In the genomic region with DNA sequence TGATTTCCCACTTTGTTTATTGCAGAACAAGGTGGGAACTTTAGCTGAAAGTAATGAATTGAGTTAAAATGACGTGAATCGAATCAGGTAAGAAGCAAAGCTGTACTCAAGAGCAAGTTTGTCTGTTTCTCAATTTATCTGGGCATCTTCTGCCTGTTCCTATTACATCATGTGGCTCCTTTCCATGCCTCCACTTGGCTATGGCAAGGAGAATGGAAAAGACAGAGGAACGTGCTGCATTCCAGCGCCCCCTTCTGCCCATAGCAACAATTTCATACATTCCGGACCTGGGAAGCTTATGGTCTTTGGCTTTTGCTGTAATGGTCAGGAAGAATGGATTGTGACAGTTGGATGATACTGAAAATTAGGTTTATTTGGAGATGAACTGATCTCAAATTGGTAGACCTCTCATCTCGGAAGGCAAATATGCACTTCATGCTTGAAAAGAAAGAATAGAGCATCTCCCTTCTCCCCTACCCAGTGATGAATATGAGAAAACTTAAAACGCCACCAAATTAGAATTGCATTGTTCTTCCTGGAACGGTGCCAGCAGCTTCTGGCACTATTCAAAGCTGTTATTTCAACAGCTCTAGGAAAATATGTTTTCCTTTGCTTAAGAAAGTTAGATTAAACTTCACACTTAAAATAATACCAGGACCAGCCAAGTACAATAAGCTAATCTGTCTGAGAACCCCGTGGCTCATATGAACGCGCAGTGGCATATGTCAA, we compare ENCODE assay signal across 9 mouse cellular contexts.
DNase-seq lines count a peak whose midpoint lies in the region; ATAC-seq lines count a peak whose summit lies in the region.
"Had no signal": no experiment of that assay in that cellular context is flagged by ENCODE, and none has a peak within 500 bp of the region (broad histone marks: within the 10 kb centered on the region; RNA-seq: fewer than 3 reads in every experiment).

No protein-coding gene starts in this region.

- no peaks in the 10 kb centered on the region for H3K36me3 ChIP-seq in heart, embryonic 10.5 days
- no peaks in the 10 kb centered on the region for H3K36me3 ChIP-seq in forebrain, embryonic 12.5 days (replicated peaks)

- 51% methylated on average over 11 of the region's 11 CpGs for WGBS in heart, embryonic 10.5 days
- WGBS in forebrain, embryonic 12.5 days: 54% methylated on average over 11 of the region's 11 CpGs

- no peaks in the 10 kb centered on the region for H3K27me3 ChIP-seq in heart, embryonic 10.5 days (ENCODE audit: insufficient read depth, poor library complexity, severe bottlenecking)
- no peaks in the 10 kb centered on the region for H3K27me3 ChIP-seq in forebrain, embryonic 12.5 days
- H3K27me3 ChIP-seq: megakaryocyte, embryonic 14.5 days had no signal

- H3K4me3 ChIP-seq in heart, embryonic 10.5 days: no peak overlapping the region
- no peak overlapping the region for H3K4me3 ChIP-seq in forebrain, embryonic 12.5 days (replicated peaks)
- H3K4me3 ChIP-seq: megakaryocyte, embryonic 14.5 days had no signal

- H3K27ac ChIP-seq in heart, embryonic 10.5 days: no peak overlapping the region
- H3K27ac ChIP-seq in forebrain, embryonic 12.5 days: no peak overlapping the region

- peak; percentile 14 to 37 for DNase-seq in heart, postnatal 10 days
- DNase-seq in heart, embryonic 10.5 days (ENCODE audit: low spot score): no peak
- DNase-seq in adipocyte (ENCODE audit: low spot score): peak; percentile 30
- DNase-seq in left cerebral cortex, adult 18-20 months (ENCODE audit: low spot score in 2 of 2): peak; percentile 50 to 57
- no peak for DNase-seq in gastrocnemius, postnatal 14 days
- no peak for DNase-seq in kidney, adult 18-20 months

- intact Hi-C loops in heart, postnatal 10 days (cut with DNase I): no loop called here
- intact Hi-C loops in gastrocnemius, postnatal 14 days (cut with DNase I; ENCODE audit: low total_unique reads): no loop called here

- H3K4me2 ChIP-seq in forebrain, embryonic 12.5 days: no peak overlapping the region

- ATAC-seq in forebrain, embryonic 12.5 days (ENCODE audit: low FRiP score): peak; percentile 65; the same call in 1 of the 2 replicates
- ATAC-seq in megakaryocyte-erythroid progenitor cell, adult 5-6 weeks (replicated peaks; ENCODE audit: low FRiP score, low TSS enrichment, poor library complexity, severe bottlenecking): no peak

- no peak overlapping the region for H3K9ac ChIP-seq in forebrain, embryonic 12.5 days

- H3K9me3 ChIP-seq in heart, embryonic 10.5 days: no peaks in the 10 kb centered on the region
- no peaks in the 10 kb centered on the region for H3K9me3 ChIP-seq in forebrain, embryonic 12.5 days
- H3K9me3 ChIP-seq: megakaryocyte, embryonic 14.5 days had no signal

- no peaks in the 10 kb centered on the region for H3K4me1 ChIP-seq in heart, embryonic 10.5 days
- H3K4me1 ChIP-seq in forebrain, embryonic 12.5 days: no peaks in the 10 kb centered on the region
- H3K4me1 ChIP-seq: megakaryocyte, embryonic 14.5 days had no signal

Comparison
In these comparisons a context has a peak if more than half of its experiments do, and no peak if none do; other contexts are left out.
1. DNase-seq: peak in heart, postnatal 10 days (2 of 2), adipocyte (single experiment) and left cerebral cortex, adult 18-20 months (2 of 2); none in heart, embryonic 10.5 days (single experiment), gastrocnemius, postnatal 14 days (single experiment) and kidney, adult 18-20 months (single experiment).